Mouse (Mus musculus): ENCODE results near the gene Nr4a3. TPM values are rescaled to one million over a fixed set of nuclear protein-coding genes. Genes with fewer than 3 reads are reported as not detected.

The Nr4a3 gene
- polyA plus RNA-seq (2015; fragmentation: Nextera tagmentation; extraction: Ambion mirVana), result 1.7 and 1.9 TPM in 2 replicates

DNA sequence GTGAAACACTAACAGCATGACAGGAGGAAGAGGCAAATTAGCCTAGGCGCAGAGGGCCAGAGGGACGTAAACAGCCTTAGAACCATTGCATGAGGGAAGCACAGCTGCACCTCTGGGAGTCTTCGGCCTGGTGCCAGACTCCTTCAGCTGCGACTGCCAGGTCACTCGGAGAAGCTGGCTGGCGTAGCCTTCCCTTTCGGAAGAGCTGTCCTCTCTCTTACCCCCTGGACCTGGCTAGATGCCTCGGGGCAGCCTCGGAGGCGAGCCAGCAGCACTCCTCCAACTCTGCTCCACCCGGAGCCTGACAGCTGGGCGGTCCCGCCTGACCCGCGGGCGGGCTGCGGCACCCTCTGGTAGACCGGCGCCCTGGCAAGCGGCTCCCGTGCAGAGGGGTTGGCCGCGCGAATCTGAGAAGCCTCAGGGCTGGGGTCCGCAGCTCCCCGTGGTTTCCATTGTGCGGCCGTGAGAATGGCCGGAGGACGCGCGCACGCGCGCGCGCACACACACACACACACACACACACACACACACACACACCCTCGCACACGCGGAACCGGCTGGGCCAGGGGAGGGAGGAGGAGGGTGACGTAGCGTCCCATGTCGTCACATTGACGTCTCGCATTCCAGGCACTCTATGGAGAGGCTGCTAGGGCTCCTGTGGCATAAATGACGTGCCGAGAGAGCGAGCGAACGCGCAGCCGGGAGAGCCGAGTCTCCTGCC lies at the start of gene Nr4a3:
Gene Nr4a3, plus strand, starts transcription at position 663 of the 721 bp plus-strand sequence.
- peak; percentile 87 for ATAC-seq
- H3K9ac ChIP-seq, result peak within 1 kb of the TSS; percentile 71
- peaks cover 54% of the 10 kb centered on the region for H3K4me1 ChIP-seq
- no peaks in the 10 kb centered on the region for H3K9me3 ChIP-seq (replicated peaks)
- H3K27ac ChIP-seq, result peak within 1 kb of the TSS; percentile 79
- H3K4me2 ChIP-seq, result peak within 1 kb of the TSS; percentile 97
- no peaks in the 10 kb centered on the region for H3K36me3 ChIP-seq (ENCODE audit: poor library complexity, severe bottlenecking)
- peaks cover 29% of the 10 kb centered on the region for H3K27me3 ChIP-seq
- under 1% methylated on average over 50 of the region's 54 CpGs for WGBS
- peak within 1 kb of the TSS; percentile 71 for H3K4me3 ChIP-seq

DNA sequence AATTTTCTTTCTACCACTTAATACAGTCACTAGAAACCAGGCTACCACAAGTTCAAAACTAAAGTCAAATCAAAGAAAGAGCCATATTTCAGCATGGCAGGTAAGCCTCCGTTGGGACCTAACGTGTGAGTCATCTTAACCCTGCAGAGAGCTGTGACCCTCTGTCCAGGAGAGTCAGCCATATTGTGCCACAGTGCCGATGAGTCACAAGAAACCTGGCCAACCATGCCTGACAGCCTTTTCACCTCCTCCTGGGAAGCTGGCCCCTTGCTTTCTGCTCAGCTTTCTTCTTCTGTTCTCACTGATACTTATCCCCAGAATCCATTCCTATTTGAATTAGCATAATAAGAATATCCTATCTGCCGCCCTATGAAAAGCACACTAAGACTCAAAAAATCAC lies 42.0 kb upstream of the Nr4a3 start:
- H3K27me3 ChIP-seq, result no peaks in the 10 kb centered on the region
- ATAC-seq, result no peak
- H3K36me3 ChIP-seq (ENCODE audit: poor library complexity, severe bottlenecking), result no peaks in the 10 kb centered on the region
- H3K4me3 ChIP-seq, result no peak overlapping the region
- no peak overlapping the region for H3K4me2 ChIP-seq
- H3K4me1 ChIP-seq, result no peaks in the 10 kb centered on the region
- no peak overlapping the region for H3K27ac ChIP-seq
- H3K9ac ChIP-seq, result no peak overlapping the region
- H3K9me3 ChIP-seq (replicated peaks), result no peaks in the 10 kb centered on the region
- WGBS, result 87% methylated on average over 4 of the region's 4 CpGs

GRCm38 (mm10) chr4:48003456-48003855 lies 41.5 kb upstream of the Nr4a3 start:
- ATAC-seq, result no peak
- Histone ChIP-seq H3K27me3 (no peaks in the 10 kb centered on the region), H3K4me3 (no peak overlapping the region), H3K4me2 (no peak overlapping the region), H3K36me3 (ENCODE audit: poor library complexity, severe bottlenecking) (no peaks in the 10 kb centered on the region), H3K9me3 (replicated peaks) (no peaks in the 10 kb centered on the region), H3K9ac (no peak overlapping the region), H3K27ac (no peak overlapping the region), H3K4me1 (no peaks in the 10 kb centered on the region)
- 94% methylated on average over 3 of the region's 3 CpGs for WGBS

DNA sequence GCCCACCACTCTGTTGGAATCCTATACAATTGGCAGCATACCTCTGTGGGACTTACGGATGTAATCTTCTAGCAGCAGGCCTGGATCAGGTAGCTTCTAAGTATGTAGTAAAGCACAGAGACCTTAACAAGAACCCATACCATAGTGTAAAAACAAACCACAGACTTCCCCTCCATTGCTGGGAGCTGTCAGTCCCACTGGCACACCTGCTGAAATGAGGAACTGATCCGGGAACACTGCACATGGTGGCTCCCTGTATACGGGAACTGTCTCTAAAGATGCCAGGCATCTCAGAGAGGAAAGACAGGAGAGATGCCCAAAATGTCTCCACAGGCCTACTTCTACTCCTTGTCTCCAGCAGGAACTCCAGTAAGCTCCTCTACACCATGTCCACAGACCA lies 38.6 kb upstream of the Nr4a3 start:
- Histone ChIP-seq H3K27ac (no peak overlapping the region), H3K4me2 (no peak overlapping the region), H3K4me3 (no peak overlapping the region), H3K27me3 (no peaks in the 10 kb centered on the region), H3K4me1 (no peaks in the 10 kb centered on the region), H3K9ac (no peak overlapping the region), H3K9me3 (replicated peaks) (no peaks in the 10 kb centered on the region), H3K36me3 (ENCODE audit: poor library complexity, severe bottlenecking) (no peaks in the 10 kb centered on the region)
- 88% methylated on average over 3 of the region's 3 CpGs for WGBS
- ATAC-seq, result no peak

- H3K4me2 ChIP-seq, result no peak overlapping the region
- no peaks in the 10 kb centered on the region for H3K27me3 ChIP-seq
These were observed 32.7 kb upstream of the Nr4a3 start for GRCm38 (mm10) chr4:48012209-48012608.

DNA sequence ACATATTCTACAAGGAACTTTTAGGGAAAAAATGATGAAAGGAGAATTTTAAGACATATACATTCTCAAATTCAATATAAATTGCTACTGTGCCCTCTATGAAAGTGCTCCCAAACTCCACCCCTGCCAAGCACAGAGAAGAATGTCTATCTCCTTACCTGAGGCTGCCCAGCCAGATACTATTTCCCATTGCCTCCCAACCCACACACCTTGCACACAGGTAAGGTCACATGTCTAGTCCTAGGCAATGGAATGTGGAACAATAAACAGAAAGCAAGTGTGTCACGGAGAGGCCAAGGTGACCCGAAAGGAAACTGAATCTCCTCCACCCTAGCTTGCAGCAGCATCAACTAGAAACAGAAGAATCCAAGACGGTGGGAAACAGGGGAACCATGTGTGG lies 22.0 kb upstream of the Nr4a3 start:
- H3K9ac ChIP-seq, result no peak overlapping the region
- no peak overlapping the region for H3K4me3 ChIP-seq
- no peaks in the 10 kb centered on the region for H3K4me1 ChIP-seq
- H3K4me2 ChIP-seq, result no peak overlapping the region
- no peaks in the 10 kb centered on the region for H3K27me3 ChIP-seq
- no peaks in the 10 kb centered on the region for H3K36me3 ChIP-seq (ENCODE audit: poor library complexity, severe bottlenecking)
- no peak overlapping the region for H3K27ac ChIP-seq
- no peak for ATAC-seq
- no peaks in the 10 kb centered on the region for H3K9me3 ChIP-seq (replicated peaks)
- WGBS, result 83% methylated on average over 3 of the region's 3 CpGs

More at GRCm38 (mm10) chr4:48012209-48012608, 32.7 kb upstream of the Nr4a3 start:
- Histone ChIP-seq H3K4me1 (no peaks in the 10 kb centered on the region), H3K27ac (no peak overlapping the region), H3K9ac (no peak overlapping the region), H3K4me3 (no peak overlapping the region), H3K9me3 (replicated peaks) (no peaks in the 10 kb centered on the region), H3K36me3 (ENCODE audit: poor library complexity, severe bottlenecking) (no peaks in the 10 kb centered on the region)
- ATAC-seq, result no peak
- 94% methylated on average over 3 of the region's 3 CpGs for WGBS

GRCm38 (mm10) chr4:48029652-48030051 lies 15.3 kb upstream of the Nr4a3 start:
- Histone ChIP-seq H3K36me3 (ENCODE audit: poor library complexity, severe bottlenecking) (no peaks in the 10 kb centered on the region), H3K4me2 (no peak overlapping the region), H3K27ac (no peak overlapping the region), H3K9ac (no peak overlapping the region), H3K27me3 (no peaks in the 10 kb centered on the region), H3K4me1 (no peaks in the 10 kb centered on the region), H3K4me3 (no peak overlapping the region), H3K9me3 (replicated peaks) (no peaks in the 10 kb centered on the region)
- no peak for ATAC-seq
- WGBS, result 68% methylated on average over 24 of the region's 24 CpGs

GRCm38 (mm10) chr4:48034287-48034686 lies 10.7 kb upstream of the Nr4a3 start:
- Histone ChIP-seq H3K9me3 (replicated peaks) (no peaks in the 10 kb centered on the region), H3K4me3 (no peak overlapping the region), H3K36me3 (ENCODE audit: poor library complexity, severe bottlenecking) (no peaks in the 10 kb centered on the region), H3K27me3 (no peaks in the 10 kb centered on the region), H3K9ac (no peak overlapping the region), H3K4me2 (no peak overlapping the region), H3K4me1 (no peaks in the 10 kb centered on the region), H3K27ac (no peak overlapping the region)
- ATAC-seq, result no peak
- 87% methylated on average over 9 of the region's 9 CpGs for WGBS

DNA sequence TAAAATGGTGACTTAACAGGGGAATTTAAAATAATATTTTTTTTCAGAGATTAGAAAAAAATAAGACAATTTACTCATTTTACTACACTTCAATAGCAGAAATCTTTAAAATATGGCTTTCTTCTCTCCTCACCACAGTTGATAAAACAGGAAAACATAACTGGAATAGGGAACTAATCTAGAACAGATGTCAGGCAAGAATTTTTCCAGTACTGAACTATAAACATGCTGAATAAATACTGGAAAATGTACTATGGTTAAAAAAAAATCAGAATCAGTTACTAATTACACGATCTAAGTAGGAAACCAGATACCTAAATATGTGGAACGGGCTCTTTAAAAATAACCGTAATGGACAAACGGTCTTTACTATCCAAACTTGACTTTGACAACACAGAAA lies 7.3 kb upstream of the Nr4a3 start:
- no peak overlapping the region for H3K4me2 ChIP-seq
- H3K27me3 ChIP-seq, result no peaks in the 10 kb centered on the region
- H3K9me3 ChIP-seq (replicated peaks), result no peaks in the 10 kb centered on the region
- no peaks in the 10 kb centered on the region for H3K36me3 ChIP-seq (ENCODE audit: poor library complexity, severe bottlenecking)
- no peak overlapping the region for H3K9ac ChIP-seq
- H3K4me1 ChIP-seq, result peaks cover 7% of the 10 kb centered on the region
- H3K27ac ChIP-seq, result no peak overlapping the region
- 91% methylated on average over 4 of the region's 4 CpGs for WGBS
- H3K4me3 ChIP-seq, result no peak overlapping the region
- ATAC-seq, result no peak

GRCm38 (mm10) chr4:48038847-48039246 lies 6.1 kb upstream of the Nr4a3 start:
- peaks cover 10% of the 10 kb centered on the region for H3K4me1 ChIP-seq
- no peaks in the 10 kb centered on the region for H3K27me3 ChIP-seq
- H3K36me3 ChIP-seq (ENCODE audit: poor library complexity, severe bottlenecking), result no peaks in the 10 kb centered on the region
- 87% methylated on average over 5 of the region's 5 CpGs for WGBS
- no peak overlapping the region for H3K9ac ChIP-seq
- H3K4me3 ChIP-seq, result no peak overlapping the region
- ATAC-seq, result no peak
- no peaks in the 10 kb centered on the region for H3K9me3 ChIP-seq (replicated peaks)
- H3K27ac ChIP-seq, result no peak overlapping the region
- no peak overlapping the region for H3K4me2 ChIP-seq

DNA sequence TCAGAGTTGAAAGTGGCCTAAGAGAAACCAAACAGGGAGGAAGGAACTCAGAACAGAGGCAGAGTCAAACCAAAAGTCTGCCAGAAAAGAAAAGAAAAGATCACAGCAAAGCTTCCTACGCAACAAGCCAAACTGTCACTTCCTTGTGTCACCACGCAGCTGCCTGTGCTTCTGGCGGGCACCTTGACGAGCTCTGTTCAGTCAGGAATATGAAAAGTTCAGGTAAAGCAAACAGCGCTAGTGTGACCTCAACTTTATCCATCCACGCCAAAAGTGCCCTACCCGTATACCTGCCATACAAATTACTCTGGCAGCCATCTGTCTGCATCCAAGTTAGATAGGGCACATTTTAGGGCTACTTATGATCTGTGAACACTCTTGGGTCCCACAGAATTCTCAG lies 5.2 kb upstream of the Nr4a3 start:
- peaks cover 16% of the 10 kb centered on the region for H3K4me1 ChIP-seq
- no peak overlapping the region for H3K4me2 ChIP-seq
- ATAC-seq, result no peak
- no peaks in the 10 kb centered on the region for H3K9me3 ChIP-seq (replicated peaks)
- no peak overlapping the region for H3K4me3 ChIP-seq
- H3K36me3 ChIP-seq (ENCODE audit: poor library complexity, severe bottlenecking), result no peaks in the 10 kb centered on the region
- WGBS, result 75% methylated on average over 7 of the region's 7 CpGs
- H3K27ac ChIP-seq, result no peak overlapping the region
- no peaks in the 10 kb centered on the region for H3K27me3 ChIP-seq
- no peak overlapping the region for H3K9ac ChIP-seq

GRCm38 (mm10) chr4:48042466-48042785 lies 2.5 kb upstream of the Nr4a3 start:
- H3K4me2 ChIP-seq, result peak overlapping the region; percentile 97
- 0% methylated on average over 4 of the region's 4 CpGs for WGBS
- peaks cover 37% of the 10 kb centered on the region for H3K4me1 ChIP-seq
- peaks cover 7% of the 10 kb centered on the region for H3K27me3 ChIP-seq
- H3K36me3 ChIP-seq (ENCODE audit: poor library complexity, severe bottlenecking), result no peaks in the 10 kb centered on the region
- peak overlapping the region; percentile 84 for H3K9ac ChIP-seq
- H3K27ac ChIP-seq, result peak overlapping the region; percentile 97
- peak overlapping the region; percentile 71 for H3K4me3 ChIP-seq
- no peaks in the 10 kb centered on the region for H3K9me3 ChIP-seq (replicated peaks)
- no peak for ATAC-seq
